Mouse (Mus musculus): Measurements from ENCODE around the gene Ttc8. TPM values are rescaled to one million over a fixed set of nuclear protein-coding genes. Genes with fewer than 3 reads are reported as not detected.

Ttc8 gene
- polyA plus RNA-seq, 1 experiment from 2014 or later, result 31.2 TPM

GRCm38 (mm10) chr12:98974157-98974804, 53.9 kb downstream of the Ttc8 start:
- 47% methylated on average over 12 of the region's 12 CpGs for WGBS
- Histone ChIP-seq H3K36me3 (peaks cover 42% of the 10 kb centered on the region), H3K4me1 (no peaks in the 10 kb centered on the region), H3K9me3 (replicated peaks) (0 out of 2 replicates have a peak, but pooled peaks cover 4% of the 10 kb centered on the region), H3K4me3 (replicated peaks) (no peak overlapping the region), H3K4me2 (no peak overlapping the region), H3K27me3 (replicated peaks) (no peaks in the 10 kb centered on the region), H3K9ac (replicated peaks) (no peak overlapping the region), H3K27ac (replicated peaks) (no peak overlapping the region)
- no peak for ATAC-seq (ENCODE audit: low FRiP score)

GRCm38 (mm10) chr12:98981081-98981480, 60.7 kb downstream of the Ttc8 start:
- 93% methylated on average over 3 of the region's 3 CpGs for WGBS
- Histone ChIP-seq H3K4me1 (no peaks in the 10 kb centered on the region), H3K4me2 (no peak overlapping the region), H3K27me3 (replicated peaks) (no peaks in the 10 kb centered on the region), H3K9me3 (replicated peaks) (0 out of 2 replicates have a peak, but pooled peaks cover 4% of the 10 kb centered on the region), H3K4me3 (replicated peaks) (no peak overlapping the region), H3K27ac (replicated peaks) (no peak overlapping the region), H3K9ac (replicated peaks) (no peak overlapping the region), H3K36me3 (peaks cover 54% of the 10 kb centered on the region)
- ATAC-seq (ENCODE audit: low FRiP score), result no peak

- ATAC-seq (ENCODE audit: low FRiP score), result no peak
- H3K4me3 ChIP-seq (replicated peaks), result no peak overlapping the region
- H3K4me2 ChIP-seq, result no peak overlapping the region
- no peaks in the 10 kb centered on the region for H3K9me3 ChIP-seq (replicated peaks)
- no peaks in the 10 kb centered on the region for H3K4me1 ChIP-seq
- WGBS, result 96% methylated on average over 2 of the region's 2 CpGs
- no peak overlapping the region for H3K9ac ChIP-seq (replicated peaks)
- no peak overlapping the region for H3K27ac ChIP-seq (replicated peaks)
- H3K27me3 ChIP-seq (replicated peaks), result no peaks in the 10 kb centered on the region
- H3K36me3 ChIP-seq, result peaks cover 25% of the 10 kb centered on the region
These were observed 64.4 kb downstream of the Ttc8 start for GRCm38 (mm10) chr12:98984785-98985184.

- H3K4me1 ChIP-seq, result no peaks in the 10 kb centered on the region; the same call in 1 of the 2 replicates
- no peak for ATAC-seq (ENCODE audit: low FRiP score)
- no peak overlapping the region for H3K9ac ChIP-seq (replicated peaks)
- H3K27me3 ChIP-seq (replicated peaks), result no peaks in the 10 kb centered on the region
- no peak overlapping the region for H3K27ac ChIP-seq (replicated peaks)
- H3K4me2 ChIP-seq, result no peak overlapping the region
- 33% methylated on average over 2 of the region's 2 CpGs for WGBS
- no peaks in the 10 kb centered on the region for H3K36me3 ChIP-seq
- no peak overlapping the region for H3K4me3 ChIP-seq (replicated peaks)
- H3K9me3 ChIP-seq (replicated peaks), result no peaks in the 10 kb centered on the region
These were observed 70.9 kb downstream of the Ttc8 start for GRCm38 (mm10) chr12:98991076-98991829.

- WGBS, result 59% methylated on average over 3 of the region's 3 CpGs
- no peaks in the 10 kb centered on the region for H3K36me3 ChIP-seq
- ATAC-seq (ENCODE audit: low FRiP score), result no peak
- no peak overlapping the region for H3K4me2 ChIP-seq
- H3K27me3 ChIP-seq (replicated peaks), result no peaks in the 10 kb centered on the region
- no peaks in the 10 kb centered on the region for H3K9me3 ChIP-seq (replicated peaks)
- H3K4me3 ChIP-seq (replicated peaks), result no peak overlapping the region
- no peak overlapping the region for H3K27ac ChIP-seq (replicated peaks)
- H3K9ac ChIP-seq (replicated peaks), result no peak overlapping the region
- no peaks in the 10 kb centered on the region; the same call in 1 of the 2 replicates for H3K4me1 ChIP-seq
These were observed 71.4 kb downstream of the Ttc8 start for GRCm38 (mm10) chr12:98991830-98992216.

GRCm38 (mm10) chr12:98993736-98994135, 73.4 kb downstream of the Ttc8 start:
- Histone ChIP-seq H3K4me2 (no peak overlapping the region), H3K9ac (replicated peaks) (no peak overlapping the region), H3K27me3 (replicated peaks) (no peaks in the 10 kb centered on the region), H3K4me1 (no peaks in the 10 kb centered on the region; the same call in 1 of the 2 replicates), H3K9me3 (replicated peaks) (no peaks in the 10 kb centered on the region), H3K36me3 (no peaks in the 10 kb centered on the region), H3K4me3 (replicated peaks) (no peak overlapping the region), H3K27ac (replicated peaks) (no peak overlapping the region)
- no peak for ATAC-seq (ENCODE audit: low FRiP score)
- 93% methylated on average over 2 of the region's 2 CpGs for WGBS

GRCm38 (mm10) chr12:98994366-98994765, 74.0 kb downstream of the Ttc8 start:
- no peak overlapping the region for H3K4me3 ChIP-seq (replicated peaks)
- no peaks in the 10 kb centered on the region for H3K9me3 ChIP-seq (replicated peaks)
- H3K4me1 ChIP-seq, result no peaks in the 10 kb centered on the region; the same call in 1 of the 2 replicates
- no peak overlapping the region for H3K27ac ChIP-seq (replicated peaks)
- H3K36me3 ChIP-seq, result no peaks in the 10 kb centered on the region
- no peak overlapping the region for H3K9ac ChIP-seq (replicated peaks)
- H3K27me3 ChIP-seq (replicated peaks), result no peaks in the 10 kb centered on the region
- no peak overlapping the region for H3K4me2 ChIP-seq
- ATAC-seq (ENCODE audit: low FRiP score), result no peak
- WGBS, result 75% methylated on average over 3 of the region's 3 CpGs

- no peaks in the 10 kb centered on the region for H3K27me3 ChIP-seq (replicated peaks)
- ATAC-seq (ENCODE audit: low FRiP score), result no peak
- WGBS, result 92% methylated on average over 1 of the region's 1 CpGs
- no peak overlapping the region for H3K9ac ChIP-seq (replicated peaks)
- no peak overlapping the region for H3K27ac ChIP-seq (replicated peaks)
- no peaks in the 10 kb centered on the region for H3K36me3 ChIP-seq
- H3K9me3 ChIP-seq (replicated peaks), result no peaks in the 10 kb centered on the region
- H3K4me3 ChIP-seq (replicated peaks), result no peak overlapping the region
- no peaks in the 10 kb centered on the region; the same call in 1 of the 2 replicates for H3K4me1 ChIP-seq
- H3K4me2 ChIP-seq, result no peak overlapping the region
These were observed 75.5 kb downstream of the Ttc8 start for GRCm38 (mm10) chr12:98995881-98996280.

GRCm38 (mm10) chr12:98996581-98996988, 76.2 kb downstream of the Ttc8 start:
- H3K36me3 ChIP-seq, result no peaks in the 10 kb centered on the region
- no peak overlapping the region for H3K9ac ChIP-seq (replicated peaks)
- H3K27me3 ChIP-seq (replicated peaks), result no peaks in the 10 kb centered on the region
- no peak for ATAC-seq (ENCODE audit: low FRiP score)
- no peaks in the 10 kb centered on the region; the same call in 1 of the 2 replicates for H3K4me1 ChIP-seq
- no peak overlapping the region for H3K4me2 ChIP-seq
- H3K9me3 ChIP-seq (replicated peaks), result no peaks in the 10 kb centered on the region
- no peak overlapping the region for H3K4me3 ChIP-seq (replicated peaks)
- H3K27ac ChIP-seq (replicated peaks), result no peak overlapping the region
- WGBS, result 25% methylated on average over 6 of the region's 6 CpGs

- no peak for ATAC-seq (ENCODE audit: low FRiP score)
- no peak overlapping the region for H3K27ac ChIP-seq (replicated peaks)
- no peak overlapping the region for H3K4me2 ChIP-seq
- WGBS, result 98% methylated on average over 5 of the region's 5 CpGs
- H3K4me3 ChIP-seq (replicated peaks), result no peak overlapping the region
- H3K9ac ChIP-seq (replicated peaks), result no peak overlapping the region
- no peaks in the 10 kb centered on the region for H3K9me3 ChIP-seq (replicated peaks)
- H3K27me3 ChIP-seq (replicated peaks), result no peaks in the 10 kb centered on the region
- H3K4me1 ChIP-seq, result no peaks in the 10 kb centered on the region
- H3K36me3 ChIP-seq, result no peaks in the 10 kb centered on the region
These were observed 76.7 kb downstream of the Ttc8 start for GRCm38 (mm10) chr12:98997046-98997445.

GRCm38 (mm10) chr12:98998662-98999428, 78.5 kb downstream of the Ttc8 start:
- Histone ChIP-seq H3K9me3 (replicated peaks) (no peaks in the 10 kb centered on the region), H3K4me2 (no peak overlapping the region), H3K4me3 (replicated peaks) (no peak overlapping the region), H3K9ac (replicated peaks) (no peak overlapping the region), H3K27ac (replicated peaks) (no peak overlapping the region), H3K4me1 (no peaks in the 10 kb centered on the region), H3K27me3 (replicated peaks) (no peaks in the 10 kb centered on the region), H3K36me3 (no peaks in the 10 kb centered on the region)
- no peak for ATAC-seq (ENCODE audit: low FRiP score)
- WGBS, result 82% methylated on average over 10 of the region's 10 CpGs

Data from neural tube, embryonic 15.5 days (tissue).